Mouse (Mus musculus) lung, postnatal 0 days (tissue): ENCODE measurements around the gene BC003965.

ENCODE experiments used
- CTCF ChIP-seq: IDR thresholded peaks from 2 replicates; pipeline ENCODE4 v1.5.1; 2016; ENCODE audit warnings: antibody characterized with exemption, mild to moderate bottlenecking
- EP300 ChIP-seq: IDR thresholded peaks from 2 replicates; pipeline ENCODE4 v1.6.1; 2016; ENCODE audit warnings: antibody characterized with exemption, mild to moderate bottlenecking, control low read depth

DNA sequence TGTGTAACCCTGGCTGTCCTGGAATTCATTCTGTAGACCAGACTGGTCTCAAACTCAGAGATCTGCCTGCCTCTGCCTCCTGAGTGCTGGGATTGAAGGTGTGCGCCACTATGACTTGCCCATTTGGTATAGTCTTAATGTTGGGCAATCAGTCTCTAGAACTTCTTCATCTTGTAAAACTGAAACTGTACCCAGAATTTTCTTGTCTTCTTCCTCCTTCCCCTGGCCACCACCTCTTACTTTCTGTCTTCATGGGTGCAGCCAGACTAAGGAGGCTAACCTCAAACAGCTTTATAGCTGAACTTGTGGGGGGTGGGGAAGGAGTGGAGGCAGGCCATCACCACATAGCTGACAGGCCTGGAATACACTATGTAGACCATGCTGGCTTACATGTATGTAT, 45.6 kb upstream of the BC003965 start:
- TF ChIP-seq CTCF (no peak), EP300 (no peak)
